Mouse (Mus musculus): Measurements from ENCODE around the gene Mettl25.

Mettl25 gene

DNA sequence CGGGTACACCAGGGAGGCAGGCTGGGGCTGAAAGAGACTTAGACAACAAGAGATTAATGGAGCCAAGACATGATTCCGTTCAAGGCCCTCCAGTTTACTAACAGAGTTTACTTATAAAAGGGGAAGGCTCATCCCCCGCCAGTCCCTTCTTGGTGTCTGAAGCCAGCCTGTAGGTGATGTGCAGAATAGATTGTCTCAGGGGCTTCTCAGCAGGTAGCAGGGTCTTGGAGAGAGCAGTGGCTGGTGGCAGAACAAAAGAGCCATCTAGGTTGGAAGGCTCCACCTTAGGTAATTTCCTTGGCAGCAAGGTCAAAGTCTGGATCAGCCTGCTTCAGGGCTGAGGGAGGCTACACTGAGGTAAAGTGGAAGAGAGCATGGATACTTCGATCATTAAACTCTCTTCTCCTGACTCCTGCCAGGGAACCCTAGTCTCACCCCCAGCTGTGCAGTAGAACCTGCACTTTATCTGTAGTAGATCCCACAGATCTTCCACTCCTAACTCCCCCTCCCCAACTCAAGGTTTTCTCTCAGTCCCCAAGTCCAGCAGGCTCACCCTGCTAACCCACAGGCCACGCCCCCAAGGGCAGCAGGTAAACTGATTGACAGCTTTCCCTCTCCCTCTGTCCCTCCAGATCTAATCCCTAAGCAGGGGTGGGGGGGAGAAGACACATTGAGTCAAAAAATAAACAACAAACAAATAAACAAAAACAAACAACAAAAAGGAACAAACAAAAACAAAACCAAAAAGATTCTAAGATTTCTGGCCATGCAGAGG lies 87.2 kb downstream of the Mettl25 start:
- DNase-seq (ENCODE audit: low spot score in 2 of 2) = no peak

DNA sequence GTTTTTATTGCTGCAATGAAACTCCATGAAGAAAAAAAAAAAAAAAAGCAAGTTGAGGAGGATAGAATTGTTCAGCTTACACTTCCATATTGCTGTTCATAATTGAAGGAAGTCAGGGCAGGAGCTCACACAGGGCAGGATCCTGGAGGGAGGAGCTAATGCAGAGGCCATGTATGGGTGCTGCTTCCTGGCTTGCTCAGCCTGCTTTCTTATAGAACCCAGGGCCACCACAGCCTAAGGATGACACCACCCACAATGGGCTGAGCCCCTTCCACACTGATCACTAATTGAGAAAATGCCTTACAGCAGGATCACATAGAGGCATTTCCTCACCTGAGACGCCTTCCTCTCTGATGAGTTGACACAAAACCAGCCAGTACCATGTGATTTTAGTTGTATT lies 95.2 kb downstream of the Mettl25 start:
- no peak for DNase-seq (ENCODE audit: low spot score in 2 of 2)

DNA sequence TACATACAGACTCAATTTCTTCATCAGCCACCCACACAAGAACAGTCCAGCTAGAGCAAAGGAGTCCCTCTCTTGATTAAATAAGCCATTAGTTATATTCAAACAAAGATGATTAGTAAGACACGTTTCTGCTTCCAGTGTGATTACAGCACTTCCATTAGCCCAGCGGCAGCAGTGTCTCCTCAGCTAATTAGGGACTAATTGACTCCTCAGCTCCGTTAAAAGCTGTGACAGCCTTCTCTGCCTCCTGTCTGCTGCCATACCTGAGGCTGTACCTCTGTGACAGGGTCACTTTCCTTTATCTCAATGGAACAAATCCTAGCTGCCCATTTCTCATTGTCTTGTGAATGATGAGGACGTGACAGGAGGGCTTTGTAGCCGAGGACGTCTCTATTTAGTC lies 99.4 kb downstream of the Mettl25 start:
- DNase-seq (ENCODE audit: low spot score in 2 of 2) = no peak

DNA sequence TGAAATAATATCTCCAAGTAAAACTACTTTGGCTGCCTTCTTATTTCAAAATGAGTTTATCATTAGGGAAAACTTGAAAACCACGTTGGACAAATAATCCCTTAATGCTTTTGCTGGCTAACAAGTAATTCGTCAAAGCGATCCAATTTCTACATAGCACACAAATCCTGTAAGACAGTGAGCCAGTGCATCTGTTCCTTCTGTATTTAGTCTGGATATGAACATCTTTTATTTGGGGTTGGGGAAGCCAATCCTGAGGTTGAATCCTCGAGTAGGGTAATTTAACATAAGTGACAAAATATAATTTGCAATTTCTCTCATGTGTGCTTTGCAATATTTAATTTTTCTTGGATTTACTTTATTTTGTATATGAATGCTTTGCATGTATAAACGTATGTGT lies 102.2 kb downstream of the Mettl25 start:
- DNase-seq (ENCODE audit: low spot score in 2 of 2) = no peak

DNA sequence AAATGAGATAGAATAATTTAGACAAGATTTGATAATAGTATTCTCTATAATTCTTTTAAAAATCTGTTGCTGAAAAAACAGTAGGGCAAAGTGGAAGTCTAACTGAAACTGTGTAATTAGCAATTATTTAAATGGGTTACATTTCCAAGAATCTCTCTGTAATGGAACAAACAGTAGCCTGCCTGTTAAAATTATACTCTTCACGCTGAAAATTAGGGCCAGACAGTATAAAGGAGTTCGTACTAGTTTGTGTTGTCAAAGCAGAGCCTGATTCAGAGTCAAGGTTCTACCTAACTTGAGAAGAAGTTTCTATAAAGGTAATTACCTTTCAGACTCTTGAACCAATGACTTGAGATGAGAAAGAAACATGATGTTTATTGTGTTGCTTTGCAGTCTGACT lies 113.4 kb downstream of the Mettl25 start:
- no peak for DNase-seq (ENCODE audit: low spot score in 2 of 2)

DNA sequence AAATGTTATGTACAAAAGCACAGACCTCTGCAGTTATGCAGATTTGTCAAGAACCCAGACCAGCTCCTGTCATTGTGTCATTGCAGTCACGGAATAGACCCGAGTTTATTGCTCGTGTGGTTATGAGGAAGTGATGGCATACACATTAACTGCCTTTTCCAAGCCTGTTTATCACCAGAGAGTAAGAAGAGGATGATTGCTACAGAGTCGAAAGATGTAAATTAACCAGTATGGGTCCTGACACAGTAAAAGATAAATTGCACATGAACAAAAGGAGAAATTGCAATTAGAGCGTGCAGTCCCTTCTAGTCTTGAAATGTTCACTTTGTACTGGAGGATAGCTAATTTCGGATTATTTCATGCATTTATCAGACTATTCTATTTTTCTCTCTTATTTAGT lies 113.8 kb downstream of the Mettl25 start:
- no peak for DNase-seq (ENCODE audit: low spot score in 2 of 2)

DNA sequence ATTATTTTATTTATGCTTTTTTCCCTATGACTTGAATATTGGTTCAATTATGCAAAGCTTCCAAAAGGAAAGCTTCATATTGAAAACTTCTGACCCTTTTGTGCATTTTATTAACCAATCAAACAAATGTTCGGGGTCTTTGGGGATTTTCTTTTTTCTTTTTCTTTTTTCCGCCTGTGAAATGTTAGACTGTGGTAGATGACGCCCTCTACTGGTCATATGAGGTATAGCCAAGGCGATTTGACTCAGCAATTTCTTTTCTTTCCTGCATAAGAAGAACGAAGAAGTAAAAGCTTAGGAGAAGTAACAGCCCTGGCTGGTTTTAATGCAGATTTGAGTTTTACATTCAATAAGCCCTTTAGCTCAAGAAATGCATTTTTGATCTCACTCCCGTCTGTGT lies 126.3 kb downstream of the Mettl25 start:
- peak in 1 of 2 experiments; percentile 42 for DNase-seq (ENCODE audit: low spot score in 2 of 2)

DNA sequence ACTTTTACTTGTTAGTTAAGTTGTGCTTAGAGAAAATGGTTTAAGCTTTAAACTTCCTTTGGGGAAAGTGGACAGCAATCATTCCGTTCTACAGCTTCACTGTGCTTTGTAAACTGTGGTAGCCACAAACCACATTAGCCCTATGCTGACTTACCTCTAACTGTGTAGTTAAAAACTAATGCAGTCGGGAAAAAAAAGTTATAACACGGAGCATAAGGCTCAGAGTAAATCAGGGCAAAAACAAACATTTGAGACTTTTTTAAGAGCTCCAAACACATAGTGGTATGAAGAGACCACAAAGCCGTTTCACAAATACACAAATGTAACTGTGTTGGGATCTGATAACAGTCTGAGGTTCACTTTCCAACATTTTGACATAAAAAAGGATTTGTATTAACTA lies 126.8 kb downstream of the Mettl25 start:
- DNase-seq (ENCODE audit: low spot score in 2 of 2) = no peak

DNA sequence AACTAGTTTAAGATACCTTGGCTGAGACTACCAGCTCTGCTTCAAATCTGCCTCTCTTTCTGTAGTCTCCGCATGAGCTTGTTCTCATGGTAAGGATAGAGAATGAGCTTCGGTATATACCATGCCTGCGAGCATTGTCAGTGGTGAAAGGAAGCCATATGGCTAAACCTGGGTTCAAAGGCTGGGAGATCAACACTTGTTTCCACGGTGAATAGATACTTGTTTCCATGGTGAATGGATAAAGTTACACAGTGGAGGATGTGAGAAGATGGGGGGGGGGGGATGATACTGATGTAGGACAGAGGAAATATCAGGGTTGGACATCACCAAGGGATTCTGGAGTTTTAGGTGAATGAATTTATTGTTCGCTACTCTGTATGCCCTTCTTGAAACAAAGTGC lies 128.0 kb downstream of the Mettl25 start:
- DNase-seq (ENCODE audit: low spot score in 2 of 2) = no peak

All from cerebellum, postnatal 4 days (tissue).